Mouse (Mus musculus) heart, adult 2 months (tissue): ENCODE results near the gene Stx8.

Source experiments
- CTCF ChIP-seq: fragments of 200-600 bp; IDR thresholded peaks from 2 replicates; pipeline ENCODE4 v1.8.1; 2022; ENCODE audit warnings: antibody characterized with exemption, mild to moderate bottlenecking, moderate library complexity
- EP300 ChIP-seq: fragments of 200-500 bp; IDR thresholded peaks from 2 replicates; pipeline ENCODE4 v1.6.1; 2011; ENCODE audit warnings: low read depth, low read length, control low read depth; ENCODE audit not compliant: insufficient read depth
- POLR2A ChIP-seq: fragments of 200-500 bp; IDR thresholded peaks from 2 replicates; pipeline ENCODE4 v1.6.1; 2011; ENCODE audit warnings: mild to moderate bottlenecking, low read depth, low read length, control low read depth; ENCODE audit not compliant: insufficient read depth

DNA sequence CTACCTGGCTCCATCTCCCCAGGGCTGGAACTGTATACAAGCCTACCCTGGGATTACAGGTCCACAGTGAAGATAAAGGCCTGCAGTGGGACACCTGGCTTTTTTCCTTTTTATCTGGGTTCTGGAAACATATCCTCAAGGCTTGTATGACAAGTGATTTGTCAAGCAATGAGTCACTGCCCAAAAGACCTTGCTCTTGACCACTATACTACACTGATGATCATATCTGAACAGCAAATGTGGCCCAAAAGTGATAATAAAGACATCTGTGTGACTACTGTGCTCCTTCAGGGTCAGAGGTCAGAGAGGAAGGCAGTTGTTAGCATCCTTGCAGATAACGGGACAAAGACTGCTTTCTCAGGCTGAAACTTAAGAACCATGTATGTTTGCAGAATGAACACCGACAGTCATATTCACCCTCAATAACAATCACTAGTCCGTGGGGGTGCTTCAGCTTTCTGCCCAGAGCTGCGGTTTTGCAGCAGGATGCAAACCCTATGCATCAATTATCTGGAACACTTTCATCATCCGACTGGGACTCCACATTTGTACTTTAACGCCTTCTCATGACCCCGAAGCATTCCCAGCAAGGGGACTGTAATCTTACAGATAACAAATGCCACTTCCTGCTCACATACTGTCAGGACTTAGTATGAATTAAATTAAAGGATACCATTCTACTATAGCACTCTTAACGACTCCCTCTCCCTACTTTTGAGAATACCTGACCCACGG lies 45.6 kb upstream of the Stx8 start:
- no peak for TF ChIP-seq EP300
- no peak for TF ChIP-seq POLR2A
- no peak for TF ChIP-seq CTCF
